Mouse (Mus musculus) embryonic facial prominence, embryonic 15.5 days (tissue): ENCODE results near the gene Fsd1. TPM values are rescaled to one million over a fixed set of nuclear protein-coding genes. Genes with fewer than 3 reads are reported as not detected.

Source experiments
- polyA plus RNA-seq: library from polyadenylated mRNA; unstranded; fragments of >200 nt; fragmentation: Nextera tagmentation; extraction: Ambion mirVana; gene quantifications from 2 replicates; pipeline ENCODE4 v1.2.1, GENCODE M21; 2015

The Fsd1 gene
- polyA plus RNA-seq, 1 experiment from 2014 or later, result 16.8 TPM

Other genes starting within 250 kb of the Fsd1 start
- 0.25 and 0.46 TPM in 2 replicates for gene Adgre4, start 236.5 kb upstream of the Fsd1 start, polyA plus RNA-seq
- 8.7 and 10.1 TPM in 2 replicates for gene Zfp119a, start 107.6 kb upstream of the Fsd1 start, polyA plus RNA-seq
- gene Zfp959, start 94.4 kb upstream of the Fsd1 start, polyA plus RNA-seq, result 12.2 and 12.7 TPM in 2 replicates
- gene Zfp119b, start 37.0 kb upstream of the Fsd1 start, polyA plus RNA-seq, result 6.8 and 7.4 TPM in 2 replicates
- 3.3 and 3.7 TPM in 2 replicates for gene Ebi3, start 33.9 kb upstream of the Fsd1 start, polyA plus RNA-seq
- gene Yju2, start 27.4 kb upstream of the Fsd1 start, polyA plus RNA-seq, result 22.8 and 26.0 TPM in 2 replicates
- 20.4 and 22.2 TPM in 2 replicates for gene Shd, start 16.0 kb upstream of the Fsd1 start, polyA plus RNA-seq
- gene Stap2, start 19.1 kb downstream of the Fsd1 start, polyA plus RNA-seq, result 23.6 and 24.5 TPM in 2 replicates
- gene Mpnd, start 19.2 kb downstream of the Fsd1 start, polyA plus RNA-seq, result 91.3 and 97.2 TPM in 2 replicates
- gene Sh3gl1, start 50.1 kb downstream of the Fsd1 start, polyA plus RNA-seq, result 194 and 201 TPM in 2 replicates
- 21.6 and 23.0 TPM in 2 replicates for gene Chaf1a, start 53.9 kb downstream of the Fsd1 start, polyA plus RNA-seq
- 46.4 and 51.6 TPM in 2 replicates for gene Ubxn6, start 88.5 kb downstream of the Fsd1 start, polyA plus RNA-seq
- 112 and 119 TPM in 2 replicates for gene Hdgfl2, start 93.1 kb downstream of the Fsd1 start, polyA plus RNA-seq
- 0.08 TPM in 1 of 2 replicates, not detected in the other for gene Plin4, start 123.3 kb downstream of the Fsd1 start, polyA plus RNA-seq
- gene Plin5, start 131.1 kb downstream of the Fsd1 start, polyA plus RNA-seq, result 0.72 and 1.2 TPM in 2 replicates
- 1.4 and 1.8 TPM in 2 replicates for gene Lrg1, start 135.5 kb downstream of the Fsd1 start, polyA plus RNA-seq
- 4.2 and 4.6 TPM in 2 replicates for gene Sema6b, start 153.8 kb downstream of the Fsd1 start, polyA plus RNA-seq
- 13.9 and 14.5 TPM in 2 replicates for gene Tnfaip8l1, start 176.0 kb downstream of the Fsd1 start, polyA plus RNA-seq
- gene Mydgf, start 197.4 kb downstream of the Fsd1 start, polyA plus RNA-seq, result 102 and 108 TPM in 2 replicates
- 37.1 and 40.9 TPM in 2 replicates for gene Dpp9, start 232.4 kb downstream of the Fsd1 start, polyA plus RNA-seq